Mouse (Mus musculus) cerebellum, adult 9-11 months (tissue): ENCODE data around the gene Asb2.
A peak's percentile ranks its signal among the peaks of the same experiment; 100 is the strongest.

Experiments used
- DNase-seq: peaks from one replicate; pipeline ENCODE4 v3.0.0; 2022

The Asb2 gene

DNA sequence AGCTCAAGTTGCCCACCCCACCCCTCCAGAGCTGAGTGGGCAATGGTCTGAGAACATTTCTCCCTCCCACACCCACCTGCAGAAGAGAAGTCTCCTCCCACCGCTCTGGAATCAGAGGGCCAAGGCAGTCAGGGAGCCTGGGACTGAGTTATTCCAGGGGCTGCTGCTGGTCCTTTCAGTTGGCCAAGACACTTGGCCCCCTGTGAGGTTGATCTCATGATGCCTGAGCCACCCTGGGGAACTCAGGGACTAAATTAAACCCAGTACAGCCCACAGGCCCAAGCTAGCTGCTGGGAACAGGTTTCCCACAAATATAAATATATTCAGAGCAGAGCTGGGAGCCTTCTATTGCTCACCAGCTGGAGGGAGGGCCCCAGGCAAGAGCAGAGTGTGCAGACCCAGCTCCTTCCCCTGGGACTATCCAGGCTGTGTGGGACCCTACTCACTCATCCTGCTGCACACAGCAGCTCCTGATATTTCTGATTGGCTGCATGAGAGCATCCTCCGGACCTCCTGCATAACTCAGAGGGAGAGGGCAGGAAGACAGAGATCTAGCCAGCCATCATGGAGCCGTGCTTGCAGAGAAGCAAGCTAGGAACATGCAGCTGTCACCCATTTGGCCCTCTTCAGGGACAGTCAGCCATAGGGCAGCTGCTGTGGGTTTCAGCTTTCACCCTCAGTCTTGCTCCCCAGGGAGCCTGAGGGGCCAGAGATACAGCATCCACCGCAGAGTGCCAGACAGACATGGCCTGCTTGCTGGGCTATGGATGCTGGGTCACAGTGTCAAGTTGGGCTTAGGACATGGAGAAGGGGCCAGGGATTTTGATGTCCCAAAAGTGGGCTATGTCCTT lies 3.4 kb upstream of the Asb2 start:
- no peak for DNase-seq

DNA sequence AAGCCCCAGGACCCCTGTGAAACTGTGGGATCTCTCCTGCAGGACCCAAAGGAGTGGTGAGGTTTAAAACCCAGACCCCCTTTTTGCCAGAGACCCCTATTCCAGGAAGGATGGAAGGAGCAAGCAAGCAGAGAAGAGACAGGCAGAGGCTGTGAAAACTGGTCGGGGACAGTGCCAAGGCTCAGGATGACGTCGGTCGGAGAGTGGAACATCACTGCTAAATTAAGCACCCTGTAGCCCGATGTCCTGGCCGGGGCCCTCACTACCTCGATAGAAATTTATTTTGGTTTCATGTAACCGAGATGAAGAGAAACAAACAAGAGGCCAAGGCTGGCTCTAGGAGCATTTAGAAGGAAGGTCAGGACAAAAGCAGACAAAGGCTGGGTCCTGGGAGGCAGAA lies 2.4 kb upstream of the Asb2 start:
- no peak for DNase-seq

DNA sequence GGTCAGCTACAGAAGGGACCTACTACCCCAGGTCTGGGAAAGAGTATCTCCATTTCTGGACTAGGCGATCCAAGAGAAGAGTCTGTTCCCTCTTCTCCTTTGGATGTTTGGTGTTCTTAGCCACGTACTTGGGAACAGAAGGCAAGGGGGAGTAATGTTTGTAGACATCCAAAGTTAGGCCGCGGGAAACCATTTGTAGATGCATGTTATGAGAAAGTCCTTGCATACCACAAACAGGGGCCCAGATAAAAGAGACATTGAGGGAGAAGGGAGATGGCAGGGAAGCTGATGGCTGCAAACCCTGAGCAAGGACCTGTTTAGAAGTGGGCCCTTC lies 581 bp upstream of the Asb2 start:
- no peak for DNase-seq

DNA sequence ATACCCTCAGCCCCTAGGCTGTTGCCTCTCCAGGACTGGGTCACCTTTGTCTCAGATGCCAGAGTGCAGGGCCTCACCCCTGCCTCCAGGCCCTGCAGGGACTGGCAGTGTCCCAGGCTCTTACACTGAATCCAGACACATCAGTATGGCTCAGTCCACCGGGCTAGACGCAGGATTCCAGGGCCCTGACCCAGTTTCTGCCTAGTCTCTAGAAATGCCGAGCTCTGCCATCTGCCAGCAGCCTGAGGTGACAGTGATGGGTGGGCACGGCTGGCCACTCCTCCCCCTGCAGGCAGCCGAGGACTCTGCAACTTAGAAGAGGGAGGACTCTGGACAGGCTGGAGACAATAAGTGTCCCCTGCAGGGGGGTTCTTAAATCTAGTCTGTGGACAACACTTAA lies 2.3 kb downstream of the Asb2 start:
- DNase-seq, result peak; percentile 81

DNA sequence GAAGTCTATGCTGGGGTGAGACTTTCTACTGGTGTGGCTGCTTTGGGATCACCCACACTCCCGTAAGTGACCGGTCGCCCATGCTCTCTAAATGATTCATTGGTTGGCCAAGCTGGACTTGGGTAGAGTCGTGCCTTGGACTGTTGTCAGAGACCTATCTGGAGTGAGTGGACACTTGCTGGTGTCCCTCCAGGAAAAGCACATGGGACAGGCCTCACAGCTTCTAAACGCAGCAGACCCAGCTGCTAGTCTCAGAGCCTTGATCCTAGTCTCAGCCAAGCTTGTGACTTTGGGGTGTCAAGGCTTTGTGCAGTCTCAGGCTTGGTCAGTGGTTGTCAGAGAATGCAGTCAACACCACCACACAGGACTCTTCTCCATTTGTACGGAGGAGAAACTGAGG lies 3.1 kb downstream of the Asb2 start:
- no peak for DNase-seq

DNA sequence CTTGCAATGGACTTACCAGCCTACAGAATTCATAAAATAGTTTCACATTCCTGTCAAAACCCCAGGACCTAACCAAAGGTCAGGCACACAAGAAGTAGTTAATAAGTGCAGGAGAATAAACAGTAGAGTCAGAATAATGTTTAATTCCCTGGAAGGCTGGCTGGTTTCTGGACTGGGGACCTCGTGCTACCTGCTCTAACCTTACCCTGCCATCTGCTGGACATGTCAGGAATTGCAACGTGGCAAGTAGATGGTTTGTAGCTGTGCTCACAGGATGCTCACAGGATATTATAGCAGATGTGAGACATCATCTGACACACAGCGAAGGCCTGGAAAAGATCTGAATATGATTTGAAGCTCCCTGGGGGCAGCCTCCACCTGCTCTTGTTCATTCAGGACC lies 7.3 kb downstream of the Asb2 start:
- peak; percentile 55 for DNase-seq

DNA sequence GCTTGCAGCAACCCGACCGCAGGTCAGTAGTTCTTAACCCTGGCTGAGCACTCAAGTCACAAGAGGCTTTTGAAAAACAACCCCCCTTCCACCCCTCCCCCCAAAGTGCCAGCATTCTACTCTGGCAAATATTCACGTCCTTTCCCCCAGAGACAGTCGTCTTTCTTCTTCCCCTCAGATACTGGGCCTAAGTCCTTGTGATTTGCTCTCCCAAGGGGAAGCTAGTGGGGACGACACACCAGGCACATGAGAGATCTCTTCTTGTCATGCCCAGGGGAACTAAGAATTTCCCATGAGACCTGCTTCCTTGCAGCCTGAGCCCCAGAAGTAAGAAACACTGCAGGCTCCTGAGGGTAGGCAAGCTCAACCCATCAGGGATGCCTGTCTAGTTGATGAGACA lies 8.4 kb downstream of the Asb2 start:
- no peak for DNase-seq

DNA sequence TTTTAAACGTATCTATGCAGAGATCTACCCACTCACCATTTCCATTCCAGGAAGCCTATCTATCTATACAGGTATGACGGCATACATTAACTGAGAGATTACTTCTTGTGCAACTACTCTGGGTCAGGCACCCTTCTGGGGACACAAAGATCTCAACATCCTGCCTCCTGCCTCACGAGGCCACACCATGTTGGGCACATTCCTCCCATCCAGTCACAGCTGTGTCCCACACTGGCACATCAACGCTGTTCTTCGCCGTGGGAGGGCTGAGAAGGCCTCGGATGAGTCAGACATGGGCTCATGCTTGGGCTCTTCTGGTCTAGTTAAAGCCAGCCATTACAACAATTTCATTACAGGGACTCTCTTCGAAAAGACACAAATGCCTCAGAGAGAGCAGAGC lies 8.9 kb downstream of the Asb2 start:
- no peak for DNase-seq

DNA sequence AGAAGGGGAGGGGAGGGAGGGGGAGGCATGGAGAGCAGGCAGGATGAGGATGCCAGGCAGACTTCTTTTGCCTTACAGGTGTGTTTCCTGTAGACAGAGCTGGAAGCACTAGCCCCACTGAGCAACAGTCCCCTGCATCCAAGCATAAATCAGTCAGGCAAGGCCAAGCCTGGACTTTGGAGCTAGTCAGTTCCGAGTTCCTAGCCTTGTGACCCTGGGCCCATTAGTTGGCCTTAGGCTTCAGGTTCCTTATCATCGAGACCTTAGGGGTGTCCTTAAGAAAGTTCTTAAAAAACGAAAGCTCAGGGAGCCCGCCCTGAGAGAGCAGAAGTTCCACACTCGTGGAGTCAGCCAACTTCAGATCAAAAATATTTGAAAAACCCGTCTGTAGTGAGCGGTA lies 10.9 kb downstream of the Asb2 start:
- DNase-seq, result no peak

DNA sequence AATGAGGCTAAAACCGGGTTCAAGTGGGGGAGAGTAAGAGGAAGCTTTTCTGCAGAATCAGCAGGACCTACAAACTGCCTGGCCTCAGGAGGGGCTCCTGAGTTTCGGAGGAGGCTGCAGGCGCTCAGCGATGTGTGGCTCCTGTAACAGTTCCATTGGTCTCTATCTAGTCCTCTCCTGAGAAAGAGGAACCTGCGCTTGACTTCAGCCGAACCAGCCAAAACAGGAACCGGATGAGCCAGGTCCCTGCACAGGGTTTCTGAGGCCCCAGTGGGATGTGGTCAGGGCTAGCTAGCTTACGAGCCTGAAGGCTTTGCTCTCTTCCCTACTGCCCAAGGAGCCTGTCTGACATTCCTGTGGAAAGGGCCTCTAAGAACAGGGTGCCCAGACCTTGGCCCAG lies 12.3 kb downstream of the Asb2 start:
- DNase-seq, result no peak

DNA sequence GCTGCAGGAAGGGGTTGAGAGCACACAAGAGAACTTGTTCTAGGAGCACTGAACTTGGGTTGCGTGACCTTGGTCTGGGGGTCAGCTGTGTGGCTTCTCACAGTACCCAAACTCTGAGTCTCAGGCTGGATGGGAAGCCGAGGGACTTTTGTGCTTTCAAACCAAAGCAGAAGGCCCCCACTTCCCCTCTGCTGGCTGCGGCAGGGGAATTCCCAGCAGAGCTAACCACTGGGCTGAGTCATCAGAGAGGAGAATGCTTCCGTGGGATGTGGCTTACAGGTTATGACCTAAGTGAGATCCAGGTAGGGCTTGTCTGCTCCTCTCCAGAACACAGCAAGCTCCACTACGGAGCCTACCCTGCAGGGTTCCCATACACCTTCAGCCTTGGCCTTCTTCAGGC lies 14.6 kb downstream of the Asb2 start:
- no peak for DNase-seq

DNA sequence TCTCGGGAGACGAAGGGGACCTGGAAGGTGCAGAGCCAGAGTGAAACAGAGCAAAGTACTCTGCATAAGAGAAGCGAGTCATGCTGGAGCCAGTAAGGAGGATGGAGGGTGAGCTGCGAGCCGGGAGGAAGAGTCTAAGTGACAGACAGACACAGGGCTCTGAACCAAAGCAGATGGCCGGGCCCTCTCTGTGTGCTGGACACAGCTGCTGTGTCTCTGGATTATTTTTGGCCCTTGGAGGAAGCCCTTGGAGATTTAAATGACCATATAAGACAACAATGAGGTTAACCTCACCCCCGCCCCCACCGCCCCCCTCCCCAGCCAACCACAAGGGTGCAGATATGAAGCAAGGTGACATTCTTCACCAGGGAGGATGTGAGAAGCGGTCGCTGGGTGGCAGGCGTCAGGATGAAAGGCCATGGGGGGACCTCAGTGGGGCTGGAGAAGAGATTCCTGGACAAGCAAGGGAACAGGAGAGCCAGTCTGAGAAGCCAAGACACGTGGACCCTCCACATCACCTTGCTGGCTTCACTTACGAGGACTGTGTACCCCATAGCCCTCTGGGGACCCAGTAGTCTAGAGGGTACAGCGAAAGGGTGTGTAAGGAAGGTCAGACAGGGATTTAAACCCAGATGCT lies 17.5 kb downstream of the Asb2 start:
- no peak for DNase-seq

DNA sequence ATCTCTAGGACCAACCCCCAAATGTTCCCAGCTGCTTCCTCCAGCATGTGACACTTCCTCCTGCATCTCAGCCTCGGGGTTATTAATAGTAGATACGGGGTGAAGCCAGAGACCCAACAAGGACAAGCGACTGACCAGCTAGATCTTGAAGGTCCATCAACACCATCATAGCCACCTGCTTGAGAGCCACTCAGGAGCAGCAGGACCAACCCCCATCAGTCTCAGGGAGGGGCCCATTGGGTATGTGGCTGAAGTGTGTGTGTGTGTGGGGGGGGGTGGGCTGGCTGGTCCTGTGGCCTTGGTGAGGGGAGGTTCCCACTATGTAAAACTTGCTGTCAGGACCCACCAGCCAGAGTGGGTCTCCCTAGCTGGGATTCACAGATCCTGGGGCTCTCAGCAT lies 19.0 kb downstream of the Asb2 start:
- DNase-seq, result no peak

DNA sequence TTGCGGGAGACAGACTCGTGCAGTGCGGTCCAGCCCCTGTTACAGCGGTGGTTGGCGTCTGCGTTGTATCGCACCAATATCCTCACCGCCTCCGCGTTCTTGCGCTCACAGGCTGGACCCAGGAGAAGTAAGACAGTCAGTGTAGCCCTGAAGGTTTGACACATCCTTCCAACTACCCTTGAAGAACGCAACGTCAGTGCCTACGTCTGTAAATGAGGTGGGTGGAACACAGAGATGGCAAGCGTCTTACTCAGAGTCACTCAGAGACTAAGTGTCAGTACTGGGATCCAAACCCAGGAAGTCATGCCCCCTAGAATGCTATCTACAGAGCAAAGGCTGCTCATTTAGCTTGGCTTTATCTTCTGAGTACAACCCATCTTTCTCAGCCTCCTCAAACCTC lies 22.4 kb downstream of the Asb2 start:
- no peak for DNase-seq

DNA sequence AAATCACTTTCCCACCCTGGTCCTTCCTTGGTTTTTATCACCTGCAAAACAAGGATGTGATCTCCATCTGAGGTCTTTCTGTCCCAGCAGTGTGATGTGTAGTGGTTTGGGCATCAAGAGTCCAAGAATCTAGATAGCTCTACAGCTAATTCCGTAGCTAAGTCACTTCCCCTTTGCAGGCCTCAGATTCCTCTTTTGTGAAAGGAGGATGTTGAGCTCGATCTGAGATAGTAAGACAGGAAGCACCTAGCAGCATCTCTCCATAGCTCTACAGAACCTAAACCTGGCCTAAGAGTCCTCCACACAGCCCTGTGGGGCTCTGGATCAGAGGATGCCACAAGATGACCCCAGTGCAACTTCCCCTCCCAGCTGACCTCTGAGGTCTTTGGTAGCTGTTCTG lies 22.9 kb downstream of the Asb2 start:
- no peak for DNase-seq

DNA sequence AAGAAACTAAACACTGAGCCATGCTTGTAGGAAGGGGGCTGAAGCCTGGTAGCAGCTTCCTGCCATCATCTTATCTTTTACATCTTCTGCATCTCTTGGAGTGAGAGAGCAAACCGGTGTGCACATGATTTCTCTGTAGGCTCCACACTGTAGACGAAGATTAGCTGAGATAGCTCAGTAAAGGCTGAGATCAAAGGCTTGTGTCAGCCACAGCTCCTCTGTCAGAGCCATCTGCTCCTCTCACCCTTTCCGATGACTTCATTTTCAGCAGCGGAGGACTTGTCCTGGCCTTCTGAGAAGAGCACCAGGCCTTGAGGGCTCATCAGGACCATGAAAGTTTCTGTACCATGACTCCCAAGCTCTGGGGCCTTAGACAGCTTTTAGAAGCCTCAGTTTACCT lies 24.3 kb downstream of the Asb2 start:
- no peak for DNase-seq

DNA sequence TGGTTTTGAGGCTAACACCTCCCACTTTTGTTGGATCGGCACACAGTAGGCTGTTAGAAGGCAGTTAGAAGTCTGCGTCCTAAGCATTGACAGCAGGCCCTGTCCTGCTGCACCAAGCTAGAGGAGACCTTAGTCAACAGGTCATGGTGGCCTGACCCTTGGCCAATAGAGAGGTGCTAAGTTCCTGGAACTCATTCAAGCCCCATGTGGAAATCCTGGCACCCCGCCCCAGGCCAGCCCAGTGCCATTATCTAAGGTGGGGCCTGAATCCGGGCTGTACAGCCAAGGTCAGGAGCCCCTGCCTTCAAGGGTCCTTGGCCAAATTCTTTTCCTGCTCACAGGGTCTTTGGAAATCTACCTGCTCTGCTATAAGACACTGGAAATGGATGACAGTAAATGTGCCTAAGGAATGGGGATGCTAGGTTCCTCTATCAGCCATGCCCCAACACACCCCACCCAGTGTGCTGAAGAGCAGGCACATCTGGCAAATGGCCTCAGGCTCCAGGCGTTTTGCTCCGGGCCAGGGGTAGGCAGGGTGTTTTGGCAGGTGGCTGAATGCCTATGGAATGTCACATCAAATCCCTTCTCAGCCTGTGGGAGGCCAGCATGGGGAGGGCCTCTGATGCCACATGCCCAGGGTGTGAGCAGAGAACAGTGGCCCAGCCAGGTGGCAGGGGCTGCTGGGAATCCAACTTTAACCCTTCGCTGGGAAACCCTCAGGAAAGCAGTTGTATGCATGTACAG lies 27.2 kb downstream of the Asb2 start:
- no peak for DNase-seq

DNA sequence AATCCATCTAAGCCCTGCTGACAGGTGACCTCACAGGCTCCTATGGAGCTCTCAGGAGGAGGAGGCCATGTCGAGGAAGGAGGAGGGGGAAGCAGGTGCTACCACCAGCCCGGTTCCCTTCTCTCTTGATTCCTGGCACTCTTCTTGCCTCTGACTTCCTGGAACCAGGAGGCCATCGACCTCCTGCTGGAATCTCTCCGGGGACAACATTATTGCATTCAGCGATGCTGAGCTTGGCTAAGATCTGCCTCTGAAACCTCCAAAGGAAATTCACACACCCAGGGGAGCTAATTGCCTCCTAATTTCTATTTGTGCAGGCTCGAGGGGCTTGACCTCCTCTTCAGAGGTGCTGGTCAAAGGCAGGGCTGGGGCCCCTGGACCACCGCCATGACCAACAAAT lies 28.7 kb downstream of the Asb2 start:
- no peak for DNase-seq

DNA sequence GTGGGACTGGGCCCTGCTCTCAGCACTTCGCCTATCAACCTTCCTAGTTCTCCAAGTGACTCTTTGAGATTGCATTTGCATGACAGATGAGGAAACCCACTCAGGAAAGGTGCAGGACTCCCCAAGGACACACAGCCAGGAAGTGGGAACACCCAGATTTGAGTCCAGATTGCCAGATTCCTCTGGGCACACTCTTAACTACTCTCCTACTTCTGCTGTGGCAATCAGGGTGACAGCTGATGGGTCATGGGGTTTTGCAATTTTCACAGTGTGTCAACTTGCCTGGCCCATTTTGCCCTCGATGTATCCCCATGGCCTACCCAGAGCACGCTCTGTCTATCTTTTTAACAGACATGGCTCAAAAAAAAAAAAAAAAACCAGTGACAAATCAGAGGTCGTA lies 29.2 kb downstream of the Asb2 start:
- DNase-seq, result no peak

DNA sequence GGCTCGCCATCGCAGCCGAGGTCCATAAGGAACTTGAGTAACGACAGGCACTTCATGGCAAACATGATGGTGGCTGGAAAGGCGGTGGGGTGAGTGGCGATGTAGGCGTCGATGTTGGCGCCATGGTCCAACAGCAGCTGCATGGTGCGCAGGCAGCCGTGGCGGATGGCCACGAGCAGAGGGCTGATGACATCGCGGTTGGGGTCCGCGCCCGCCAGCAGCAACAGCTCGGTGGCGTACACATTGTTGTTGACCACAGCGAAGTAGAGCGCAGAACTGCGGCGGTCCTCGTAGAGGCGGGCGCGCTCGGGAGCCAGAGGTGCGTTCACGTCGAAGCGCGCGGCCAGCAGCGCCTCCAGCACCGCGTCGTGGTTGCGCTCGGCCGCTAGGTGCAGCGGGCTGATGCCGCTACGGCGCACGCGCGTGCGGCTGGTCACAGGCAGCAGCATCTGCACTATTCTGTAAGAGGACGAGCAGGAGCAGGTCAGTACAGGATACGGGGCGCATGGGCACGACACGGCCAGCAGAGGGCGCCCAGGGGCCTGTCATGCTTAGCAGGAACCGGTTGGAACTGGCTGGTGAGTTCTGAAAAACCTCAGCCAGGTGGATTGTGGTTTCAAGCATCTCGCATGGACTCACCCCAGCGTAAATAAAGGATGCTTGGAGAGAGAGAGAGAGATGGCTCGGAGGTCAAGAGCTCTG lies 30.5 kb downstream of the Asb2 start:
- DNase-seq, result peak; percentile 78

DNA sequence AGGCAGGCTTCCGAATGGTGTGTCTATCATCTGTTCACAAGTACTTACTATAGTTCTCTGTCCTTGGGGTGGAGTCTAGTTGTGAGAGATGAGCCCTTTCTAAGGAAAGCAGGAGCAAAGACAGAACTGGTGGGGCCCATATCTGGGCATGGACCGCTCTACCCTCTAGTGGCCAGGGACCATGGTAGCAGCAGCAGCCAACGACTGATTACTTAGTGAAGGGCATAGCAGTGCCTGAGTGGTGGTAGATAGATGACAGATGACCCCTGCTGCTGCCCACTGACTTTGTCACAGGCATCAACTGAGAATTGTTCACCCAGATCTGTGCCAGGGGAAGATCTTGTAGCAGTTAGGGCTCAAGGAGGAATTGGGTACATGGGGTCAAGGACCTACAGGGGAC lies 33.0 kb downstream of the Asb2 start:
- no peak for DNase-seq

DNA sequence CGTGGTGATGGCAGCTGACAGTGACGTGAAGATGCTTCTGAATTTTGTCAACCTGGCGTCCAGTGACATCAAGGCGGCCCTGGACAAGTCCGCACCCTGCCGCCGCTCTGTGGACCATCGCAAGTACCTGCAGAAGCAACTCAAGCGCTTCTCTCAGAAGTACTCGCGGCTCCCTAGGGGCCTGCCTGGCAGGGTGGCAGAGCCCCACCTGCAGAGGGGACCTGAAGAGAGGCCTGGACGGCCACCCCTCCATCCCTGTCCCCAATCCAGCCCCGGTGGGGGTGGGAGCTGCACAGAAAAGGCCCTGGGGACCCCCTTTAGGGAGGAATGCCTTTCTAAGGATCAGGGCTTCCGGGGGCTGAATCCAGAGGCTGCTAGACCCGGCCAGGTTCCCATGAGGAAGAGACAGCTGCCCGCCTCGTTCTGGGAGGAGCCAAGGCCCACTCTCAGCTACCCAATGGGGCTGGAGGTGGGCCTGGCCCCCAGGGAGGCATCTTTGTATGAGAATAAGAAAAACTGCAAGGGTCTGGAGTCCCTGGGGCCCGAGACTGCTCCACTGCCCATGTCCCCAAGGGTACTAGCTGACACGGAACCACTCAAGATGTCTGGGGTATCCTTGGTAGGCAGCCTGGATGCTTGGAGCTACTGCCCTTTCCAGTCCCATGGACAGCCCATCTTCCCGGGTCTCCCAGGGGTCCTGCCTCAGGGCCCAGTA lies 39.8 kb downstream of the Asb2 start:
- DNase-seq, result no peak
